Mouse (Mus musculus) heart, adult 2 months (tissue): ENCODE results near the gene Tspan5.

Experiments
- CTCF ChIP-seq: fragments of 200-600 bp; IDR thresholded peaks from 2 replicates; pipeline ENCODE4 v1.8.1; 2022; ENCODE audit warnings: antibody characterized with exemption, mild to moderate bottlenecking, moderate library complexity
- POLR2A ChIP-seq: fragments of 200-500 bp; IDR thresholded peaks from 2 replicates; pipeline ENCODE4 v1.6.1; 2011; ENCODE audit warnings: mild to moderate bottlenecking, low read depth, low read length, control low read depth; ENCODE audit not compliant: insufficient read depth

DNA sequence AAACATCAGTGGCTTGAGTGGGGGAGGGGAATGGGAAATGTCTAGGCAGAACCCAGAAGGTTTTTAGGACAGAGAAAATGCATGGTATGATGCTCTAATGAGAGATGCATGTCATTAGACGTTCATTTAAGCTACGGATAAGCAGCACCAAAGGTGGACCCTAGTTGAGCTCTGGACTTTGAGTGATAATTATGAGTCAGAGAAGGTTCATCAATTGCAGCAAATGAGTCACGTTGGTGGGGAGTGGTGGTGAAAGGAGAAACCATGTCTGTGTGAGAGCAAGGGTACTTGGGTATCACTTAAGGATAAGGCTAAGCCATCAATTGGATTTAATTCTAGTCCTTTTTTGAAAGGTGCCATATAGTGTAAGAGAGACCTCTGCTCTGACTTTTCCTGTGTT lies 1.7 kb upstream of the Tspan5 start:
- no peak for TF ChIP-seq CTCF
- no peak for TF ChIP-seq POLR2A
